Mouse (Mus musculus): ENCODE results near the gene Mpv17.

Mpv17 gene

DNA sequence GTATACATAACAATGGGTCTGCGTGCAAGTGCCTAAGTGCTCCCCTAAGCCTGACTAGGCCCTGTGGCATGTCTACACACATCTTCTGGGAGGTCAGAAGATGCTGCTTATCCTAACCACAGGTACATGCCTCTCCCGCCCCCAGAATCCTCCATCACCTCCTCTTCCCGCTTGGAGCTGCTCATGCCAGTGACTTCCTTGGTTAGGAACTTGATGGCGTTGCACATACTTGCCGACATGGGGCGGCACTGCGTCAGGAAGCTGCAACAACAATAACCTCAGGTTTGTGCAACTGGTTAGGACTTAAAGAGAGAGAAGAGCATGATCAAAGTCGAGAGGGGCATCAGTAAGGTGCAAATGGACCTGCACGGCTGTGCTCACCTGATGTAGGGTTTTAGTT is 36.1 kb upstream of the Mpv17 start:
- in situ Hi-C loops (cut with MboI; ENCODE audit: low pct_unique_long_range_greater_than_20kb in 1 of 2, low sequenced_read_pairs in 2 of 2, unreplicated experiment in 1 of 2), result no loop called here

DNA sequence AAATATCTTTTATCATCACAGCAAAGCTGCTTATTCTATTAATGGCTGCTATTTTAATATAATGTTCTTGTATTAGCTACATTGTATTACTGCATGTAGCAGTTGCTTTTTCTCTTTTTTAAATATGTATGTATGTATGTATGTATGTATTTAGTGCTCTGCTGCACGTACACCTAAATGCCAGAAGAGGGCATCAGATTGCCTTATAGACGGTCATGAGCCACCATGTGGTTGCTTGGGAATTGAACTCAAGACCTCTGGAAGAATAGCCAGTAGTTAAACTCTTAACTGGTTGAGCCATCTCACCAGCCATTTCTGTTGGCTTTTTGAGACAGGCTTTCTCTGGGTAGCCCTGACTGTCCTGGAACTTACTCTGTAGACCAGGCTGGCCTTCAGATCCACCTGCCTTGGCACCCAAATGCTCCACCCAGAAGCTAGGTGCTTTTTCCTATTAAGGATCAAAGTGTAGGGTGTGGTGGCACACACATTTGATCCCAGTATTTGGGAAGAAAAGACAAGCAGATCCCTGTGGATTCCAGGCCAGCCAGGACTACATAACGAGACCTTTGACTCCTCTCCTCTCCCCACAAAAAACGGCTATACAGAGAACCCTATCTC is 34.3 kb upstream of the Mpv17 start:
- in situ Hi-C loops (cut with MboI; ENCODE audit: low pct_unique_long_range_greater_than_20kb in 1 of 2, low sequenced_read_pairs in 2 of 2, unreplicated experiment in 1 of 2), result no loop called here

DNA sequence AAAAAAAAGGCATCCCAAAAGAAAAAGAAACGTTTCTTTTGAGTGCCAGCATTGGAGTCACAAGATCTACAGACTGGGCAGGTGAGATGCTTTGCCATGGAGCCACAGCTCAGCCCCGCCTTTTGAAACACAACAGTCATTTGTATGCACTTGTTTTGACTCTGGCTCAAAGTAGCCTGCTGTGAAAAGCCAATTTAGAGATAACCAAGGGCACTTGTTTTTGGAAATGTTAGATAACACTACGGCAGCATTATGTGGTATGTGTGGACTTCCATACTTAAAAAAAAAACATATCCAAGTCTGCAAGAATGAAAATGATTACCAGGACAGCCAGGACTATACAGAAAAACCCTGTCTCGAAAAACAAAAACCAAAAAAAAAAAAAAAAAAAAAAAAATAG is 29.6 kb upstream of the Mpv17 start:
- in situ Hi-C loops (cut with MboI; ENCODE audit: low pct_unique_long_range_greater_than_20kb in 1 of 2, low sequenced_read_pairs in 2 of 2, unreplicated experiment in 1 of 2), result no loop called here

DNA sequence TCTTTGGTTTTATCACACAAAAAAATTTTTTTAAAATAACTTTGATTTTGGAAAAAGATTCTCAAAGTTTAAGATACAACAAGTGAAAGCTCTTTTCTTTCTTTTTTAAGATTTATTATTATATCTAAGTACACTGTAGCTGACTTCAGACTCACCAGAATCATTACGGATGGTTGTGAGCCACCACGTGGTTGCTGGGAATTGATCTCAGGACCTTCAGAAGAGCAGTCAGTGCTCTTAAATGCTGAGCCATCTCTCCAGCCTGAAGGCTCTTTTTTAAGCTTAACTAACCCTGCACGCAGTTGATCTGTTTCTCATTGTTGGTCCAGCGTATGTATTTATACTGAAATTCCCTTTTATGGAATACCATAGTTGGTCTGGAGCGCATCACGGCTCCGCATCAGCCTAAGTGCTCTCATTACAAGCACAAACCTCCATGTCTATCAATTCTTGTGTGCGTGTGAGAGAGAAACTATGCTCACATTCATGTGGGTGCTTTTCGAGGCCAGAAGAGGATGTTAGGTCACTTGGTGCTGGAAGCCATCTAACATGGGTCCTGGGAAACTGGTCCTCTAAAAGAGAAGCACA is 27.2 kb upstream of the Mpv17 start:
- in situ Hi-C loops (cut with MboI; ENCODE audit: low pct_unique_long_range_greater_than_20kb in 1 of 2, low sequenced_read_pairs in 2 of 2, unreplicated experiment in 1 of 2), result no loop called here

DNA sequence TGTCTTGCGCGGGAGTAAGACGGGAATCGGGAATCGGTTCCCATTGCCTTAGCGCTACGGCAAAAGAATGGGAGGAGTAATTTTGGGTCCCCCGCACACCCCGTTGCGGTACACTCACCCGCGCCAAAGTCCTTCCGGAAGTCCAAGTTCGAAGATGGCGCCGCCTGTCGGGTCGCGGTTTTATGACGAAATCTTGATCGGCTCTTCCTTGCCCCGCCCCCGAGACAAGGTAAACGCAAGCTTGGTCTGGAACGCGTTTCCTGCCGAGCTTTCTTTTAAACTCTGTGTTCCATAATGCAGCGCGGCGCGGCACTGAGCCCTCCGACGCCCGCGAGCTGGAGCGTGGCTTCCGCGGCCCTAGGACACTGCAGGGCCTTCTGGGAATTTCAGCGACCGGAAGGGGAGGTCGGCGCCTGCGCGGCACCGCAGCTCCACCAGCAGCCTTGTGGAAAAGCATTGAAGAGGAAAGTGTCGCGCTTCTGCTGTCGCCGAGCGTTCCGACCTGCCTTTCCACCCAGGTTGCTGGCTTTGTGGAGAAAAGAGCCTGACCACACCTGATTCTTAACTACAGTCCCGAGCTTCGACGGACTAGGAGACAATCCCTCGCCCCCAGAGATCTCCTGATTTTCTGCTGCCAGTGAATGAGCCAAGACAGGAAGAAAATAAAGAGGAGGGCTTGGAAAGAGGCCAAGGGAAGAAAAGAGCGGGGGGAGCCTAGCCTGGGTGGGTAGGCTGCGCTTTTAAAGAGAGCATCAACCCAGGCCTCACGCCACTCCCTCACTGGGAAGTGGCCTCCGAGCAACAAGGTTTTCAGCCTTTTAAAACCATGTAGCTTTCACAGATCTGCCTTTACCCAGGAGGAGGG is 25.9 kb upstream of the Mpv17 start, which contains the start of the genes Gm29609 and Gtf3c2:
Gene Gm29609, minus strand, starts transcription at position 146 of the 865 bp plus-strand sequence.
Gene Gtf3c2, minus strand, starts transcription at position 379 of the 865 bp plus-strand sequence.
- in situ Hi-C loops (cut with MboI; ENCODE audit: low pct_unique_long_range_greater_than_20kb in 1 of 2, low sequenced_read_pairs in 2 of 2, unreplicated experiment in 1 of 2), result no loop called here

DNA sequence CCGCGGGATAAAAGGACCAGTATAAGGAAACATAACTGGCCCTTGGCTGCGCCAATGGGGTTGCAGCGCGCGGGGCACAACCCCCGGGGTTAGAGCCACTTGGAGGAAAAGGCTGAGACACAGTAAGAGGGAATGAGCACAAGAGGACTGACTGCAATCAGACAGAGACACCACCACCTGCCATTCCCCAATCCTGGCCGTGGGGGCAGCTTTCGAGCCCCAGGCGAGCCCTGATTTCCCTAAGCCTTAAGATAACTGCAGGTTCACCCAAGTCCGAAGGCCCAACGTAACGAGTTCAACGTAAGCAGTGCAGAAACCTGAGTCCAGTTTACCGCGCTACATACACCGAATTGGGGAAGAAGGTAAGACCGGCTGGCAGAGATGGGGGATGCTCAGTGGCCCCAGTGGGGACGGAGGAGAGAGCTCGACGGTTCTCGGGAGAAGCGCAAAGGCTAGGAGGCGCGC is 25.3 kb upstream of the Mpv17 start:
- in situ Hi-C loops (cut with MboI; ENCODE audit: low pct_unique_long_range_greater_than_20kb in 1 of 2, low sequenced_read_pairs in 2 of 2, unreplicated experiment in 1 of 2), result no loop called here

DNA sequence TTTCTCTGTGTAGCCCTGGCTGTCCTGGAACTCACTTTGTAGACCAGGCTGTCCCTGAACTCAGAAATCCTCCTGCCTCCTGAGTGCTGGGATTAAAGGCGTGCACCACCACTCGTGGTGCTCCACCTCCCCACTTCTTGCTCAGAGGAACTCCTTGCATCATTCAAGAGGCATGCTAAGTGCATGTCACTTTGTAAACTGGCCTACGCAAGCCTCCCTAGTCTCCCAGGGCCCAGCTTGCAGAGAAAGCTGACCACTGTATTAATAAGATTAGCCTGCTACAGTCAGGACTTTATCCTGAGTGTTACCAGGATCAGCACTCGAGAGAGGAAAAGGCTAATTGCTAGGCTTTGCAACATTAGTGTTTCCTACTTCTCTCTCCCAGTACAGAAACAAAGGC is 14.6 kb upstream of the Mpv17 start:
- in situ Hi-C loops (cut with MboI; ENCODE audit: low pct_unique_long_range_greater_than_20kb in 1 of 2, low sequenced_read_pairs in 2 of 2, unreplicated experiment in 1 of 2), result no loop called here

DNA sequence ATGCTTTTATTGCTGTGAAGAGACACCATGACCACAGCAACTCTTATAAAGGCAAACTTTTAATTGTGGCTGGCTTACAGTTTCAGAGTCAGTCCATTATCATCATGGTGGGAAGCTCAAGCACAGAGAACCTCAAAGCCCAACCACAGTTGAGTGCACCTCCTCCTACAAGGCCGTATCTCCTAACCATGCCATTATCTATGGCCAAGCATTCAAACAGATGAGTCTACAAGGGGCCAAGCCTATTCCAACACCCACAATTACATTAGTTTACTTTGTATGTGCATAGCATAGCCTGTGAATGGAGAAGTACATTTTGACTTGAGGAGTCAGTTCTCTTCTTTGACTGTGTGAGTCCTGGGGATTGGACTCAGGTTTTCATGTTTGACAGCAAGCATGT is 10.8 kb upstream of the Mpv17 start:
- in situ Hi-C loops (cut with MboI; ENCODE audit: low pct_unique_long_range_greater_than_20kb in 1 of 2, low sequenced_read_pairs in 2 of 2, unreplicated experiment in 1 of 2), result no loop called here

DNA sequence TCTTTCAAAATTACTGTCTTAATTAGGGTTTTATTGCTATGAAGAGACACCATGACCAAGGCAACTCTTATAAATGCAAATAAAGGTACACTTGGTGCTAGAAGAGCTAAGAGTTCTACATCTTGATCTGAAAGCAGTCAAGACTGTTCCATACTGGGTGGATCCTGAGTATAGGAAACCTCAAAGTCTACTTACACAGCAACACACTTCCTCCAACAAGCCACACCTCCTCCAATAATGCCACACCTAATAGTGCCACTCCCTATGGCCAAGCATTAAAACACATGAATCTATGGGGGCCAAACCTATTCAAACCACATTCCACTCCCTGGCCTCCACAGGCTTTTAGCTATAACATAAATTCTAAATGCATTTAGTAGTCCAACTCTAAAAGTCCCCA is 8.4 kb upstream of the Mpv17 start:
- in situ Hi-C loops (cut with MboI; ENCODE audit: low pct_unique_long_range_greater_than_20kb in 1 of 2, low sequenced_read_pairs in 2 of 2, unreplicated experiment in 1 of 2), result no loop called here

DNA sequence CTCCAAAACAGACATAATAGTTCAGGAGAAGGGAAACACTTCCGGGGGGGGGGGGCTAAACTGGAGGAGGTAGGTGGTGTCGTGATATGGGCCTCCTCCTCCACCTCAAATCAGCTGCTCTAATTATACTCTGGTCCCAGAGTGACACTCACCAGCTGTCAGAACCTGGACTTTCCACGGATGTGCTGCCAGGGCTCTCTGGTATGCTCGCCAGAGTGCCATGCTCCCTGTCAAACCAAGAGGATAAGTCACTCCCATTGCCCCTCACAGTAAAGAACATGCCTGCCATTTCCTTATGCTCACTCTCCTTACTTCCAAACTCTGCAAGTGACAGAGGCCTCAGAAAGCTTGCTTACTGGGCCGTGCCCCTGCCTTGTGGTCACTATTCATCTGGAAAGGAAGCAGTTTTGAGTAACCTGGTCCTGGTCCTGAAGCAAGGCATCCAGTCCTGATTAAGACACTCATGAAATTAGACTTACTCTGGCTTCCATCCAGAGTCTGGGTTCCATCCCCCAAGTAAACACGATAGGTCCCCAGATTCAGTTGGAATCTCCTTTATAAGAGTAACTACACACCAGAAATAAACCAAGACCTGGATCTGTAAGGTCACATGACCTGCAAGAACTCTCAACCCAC is 417 bp downstream of the Mpv17 start:
- in situ Hi-C loops (cut with MboI; ENCODE audit: low pct_unique_long_range_greater_than_20kb in 1 of 2, low sequenced_read_pairs in 2 of 2, unreplicated experiment in 1 of 2), result no loop called here

DNA sequence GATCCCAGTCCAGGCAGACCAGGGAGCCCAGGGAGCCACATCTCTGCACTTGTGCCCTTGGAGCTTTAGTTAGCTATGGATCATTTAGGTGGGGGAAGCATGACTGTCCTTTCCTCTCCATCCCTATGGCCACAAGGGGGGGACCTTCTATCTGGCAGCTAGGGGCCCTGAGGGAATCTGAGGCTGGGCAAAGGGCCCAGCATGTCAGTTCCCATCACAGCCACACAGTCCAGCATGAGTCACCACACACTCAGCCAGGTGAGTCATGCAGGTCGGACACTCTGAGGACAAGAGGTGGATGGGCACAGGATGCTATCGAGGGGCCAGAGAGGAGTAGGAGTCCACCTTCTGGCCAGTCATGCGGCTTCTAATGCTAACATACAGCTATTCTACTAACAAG is 2.3 kb downstream of the Mpv17 start:
- in situ Hi-C loops (cut with MboI; ENCODE audit: low pct_unique_long_range_greater_than_20kb in 1 of 2, low sequenced_read_pairs in 2 of 2, unreplicated experiment in 1 of 2), result no loop called here

DNA sequence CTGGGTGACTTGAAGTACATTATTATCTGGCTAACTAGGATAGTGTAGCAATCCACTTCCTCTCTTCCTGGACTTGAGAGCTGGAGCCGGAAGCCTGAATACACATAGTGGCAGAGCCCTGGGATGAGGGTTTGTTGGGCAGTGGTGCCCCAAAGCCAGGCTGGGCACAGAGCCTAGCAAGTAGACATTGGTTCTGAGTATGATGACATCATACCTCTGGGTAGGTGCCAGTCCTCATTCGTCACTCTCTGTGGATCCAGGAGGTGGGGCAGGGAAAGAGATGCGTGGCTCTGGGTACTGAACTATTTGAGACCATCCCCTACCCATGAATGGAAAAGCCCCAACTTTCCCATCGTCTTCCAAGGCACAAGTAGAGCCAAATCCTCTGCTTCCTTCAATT is 4.3 kb downstream of the Mpv17 start:
- in situ Hi-C loops (cut with MboI; ENCODE audit: low pct_unique_long_range_greater_than_20kb in 1 of 2, low sequenced_read_pairs in 2 of 2, unreplicated experiment in 1 of 2), result no loop called here

DNA sequence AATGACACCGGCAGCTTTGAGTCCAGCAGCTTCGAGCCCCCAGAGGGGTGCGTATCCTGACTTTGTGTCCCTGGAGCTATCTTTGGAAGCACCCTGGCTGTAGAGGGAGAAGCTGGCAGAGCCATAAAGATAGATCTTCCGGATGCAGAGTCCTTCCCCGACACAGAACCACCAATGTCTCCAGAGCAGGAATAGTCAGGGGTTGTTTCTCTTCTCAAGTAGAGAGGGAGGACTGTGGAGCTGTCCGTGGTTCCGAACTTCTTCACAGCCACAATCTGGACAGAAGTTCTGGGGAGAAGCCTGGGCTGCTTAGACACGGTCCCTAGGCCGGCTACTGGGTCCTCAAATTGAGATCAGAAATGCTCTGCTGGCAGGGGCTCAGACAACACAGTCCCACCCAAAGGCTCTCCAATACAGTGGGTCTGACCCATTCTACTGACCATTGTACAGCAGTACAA is 15.1 kb downstream of the Mpv17 start:
- in situ Hi-C loops (cut with MboI; ENCODE audit: low pct_unique_long_range_greater_than_20kb in 1 of 2, low sequenced_read_pairs in 2 of 2, unreplicated experiment in 1 of 2), result no loop called here

DNA sequence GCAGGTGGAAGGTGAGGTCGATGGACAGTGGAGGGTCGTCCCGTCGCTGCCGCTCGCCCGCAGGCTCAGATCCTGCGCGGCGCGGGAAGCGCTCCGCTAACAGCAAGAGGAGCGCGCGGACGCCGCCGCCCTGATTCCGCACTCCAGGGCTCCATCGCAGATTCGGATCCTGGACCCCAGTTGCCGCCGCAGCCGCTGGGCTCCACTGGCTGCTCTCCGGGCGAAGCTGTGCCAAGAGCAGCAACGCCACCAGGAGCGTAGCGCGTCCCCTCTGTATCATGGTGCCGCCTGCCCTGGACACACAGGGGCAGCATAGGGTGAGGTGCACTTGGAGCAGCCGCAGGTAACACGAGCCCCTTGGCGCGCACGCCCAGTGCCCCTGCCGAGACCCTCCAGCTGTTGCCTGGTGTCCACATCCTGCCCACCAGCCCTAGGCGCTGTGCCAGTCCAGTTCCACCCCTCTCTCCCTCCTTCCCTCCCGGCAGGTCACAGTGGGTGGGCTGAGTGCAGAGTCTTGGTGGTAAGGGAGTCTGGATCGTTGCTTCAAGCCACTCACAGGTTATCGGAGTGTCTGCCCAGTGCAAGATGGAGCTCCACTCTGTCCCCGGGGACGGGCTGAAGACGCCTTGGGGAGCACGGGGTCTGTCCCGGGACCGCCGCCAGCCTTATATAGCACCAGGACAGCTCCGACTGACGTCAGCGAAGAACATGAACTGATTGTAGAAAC is 15.6 kb downstream of the Mpv17 start, which contains the start of gene Ucn:
Gene Ucn, minus strand, starts transcription at position 589 of the 727 bp plus-strand sequence.
- in situ Hi-C loops (cut with MboI; ENCODE audit: low pct_unique_long_range_greater_than_20kb in 1 of 2, low sequenced_read_pairs in 2 of 2, unreplicated experiment in 1 of 2), result no loop called here

DNA sequence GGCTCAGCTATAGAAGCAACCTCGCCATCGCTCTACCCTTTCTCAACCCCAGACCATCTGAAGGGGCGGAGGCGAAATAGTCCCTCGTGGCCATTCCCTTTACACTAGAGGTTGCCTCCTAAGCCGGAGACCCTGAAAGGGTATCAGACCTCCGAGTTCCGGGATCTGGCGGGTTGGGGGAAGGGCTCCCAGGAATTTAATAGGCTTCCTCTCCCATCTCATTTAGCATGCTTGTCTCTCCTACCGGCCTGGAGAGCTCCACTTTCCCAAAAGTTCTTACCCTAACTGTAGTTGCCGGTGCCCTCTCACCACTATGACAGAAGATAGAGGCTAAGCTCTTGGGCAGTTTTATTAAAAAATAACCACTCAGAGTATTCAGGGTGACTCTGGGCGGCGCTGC is 16.4 kb downstream of the Mpv17 start:
- in situ Hi-C loops (cut with MboI; ENCODE audit: low pct_unique_long_range_greater_than_20kb in 1 of 2, low sequenced_read_pairs in 2 of 2, unreplicated experiment in 1 of 2), result no loop called here

DNA sequence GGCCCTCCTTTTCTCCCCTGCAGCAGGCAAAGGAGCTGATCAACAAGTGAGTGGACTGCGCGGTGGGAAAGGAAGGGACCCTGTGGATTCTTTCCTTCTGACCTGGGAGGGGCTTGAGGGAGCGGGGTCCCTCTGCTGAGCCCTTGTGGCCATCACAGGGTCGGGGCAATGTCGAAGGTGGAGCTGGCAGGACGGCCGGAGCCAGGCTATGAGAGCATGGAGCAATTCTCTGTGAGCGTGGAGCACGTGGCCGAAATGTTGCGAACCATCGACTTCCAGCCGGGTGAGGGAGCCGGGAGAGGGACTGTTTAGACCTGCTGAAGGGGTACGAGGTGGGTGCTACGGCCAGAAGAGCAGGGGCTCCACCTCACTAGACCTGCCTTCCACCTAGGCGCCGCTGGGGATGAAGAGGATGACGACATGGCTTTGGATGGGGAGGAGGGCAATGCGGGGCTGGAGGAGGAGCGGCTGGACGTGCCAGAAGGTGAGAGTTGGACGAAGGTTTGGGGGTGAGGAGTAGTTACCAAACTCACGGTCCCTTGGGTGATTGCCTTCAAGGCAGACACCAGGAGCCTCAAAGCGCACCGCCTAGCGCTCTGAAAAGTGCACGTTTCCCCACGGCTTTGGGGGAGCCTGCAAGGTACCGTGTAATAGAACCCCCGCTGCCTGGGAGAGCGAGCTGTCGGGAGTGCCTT is 17.2 kb downstream of the Mpv17 start:
- in situ Hi-C loops (cut with MboI; ENCODE audit: low pct_unique_long_range_greater_than_20kb in 1 of 2, low sequenced_read_pairs in 2 of 2, unreplicated experiment in 1 of 2), result no loop called here

DNA sequence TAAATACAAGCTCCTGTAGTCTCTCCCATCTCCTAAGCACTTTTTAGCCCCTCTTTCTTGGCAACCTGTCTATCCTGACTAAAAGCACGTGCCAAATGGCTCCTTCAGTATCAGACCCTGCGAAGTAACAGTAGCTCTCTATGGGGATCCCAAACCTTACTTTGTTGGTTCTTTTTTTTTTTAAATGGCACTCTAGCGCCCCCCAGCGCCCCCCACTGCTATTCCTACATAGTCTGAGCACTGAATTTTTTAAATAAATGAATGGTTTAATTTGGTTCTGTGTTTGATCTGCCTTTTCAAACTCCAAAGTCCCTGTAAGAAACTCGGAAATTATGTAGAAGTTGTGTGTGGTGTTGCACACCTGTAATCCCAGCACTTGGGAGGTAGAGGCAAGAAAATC is 28.0 kb downstream of the Mpv17 start:
- in situ Hi-C loops (cut with MboI; ENCODE audit: low pct_unique_long_range_greater_than_20kb in 1 of 2, low sequenced_read_pairs in 2 of 2, unreplicated experiment in 1 of 2), result no loop called here

DNA sequence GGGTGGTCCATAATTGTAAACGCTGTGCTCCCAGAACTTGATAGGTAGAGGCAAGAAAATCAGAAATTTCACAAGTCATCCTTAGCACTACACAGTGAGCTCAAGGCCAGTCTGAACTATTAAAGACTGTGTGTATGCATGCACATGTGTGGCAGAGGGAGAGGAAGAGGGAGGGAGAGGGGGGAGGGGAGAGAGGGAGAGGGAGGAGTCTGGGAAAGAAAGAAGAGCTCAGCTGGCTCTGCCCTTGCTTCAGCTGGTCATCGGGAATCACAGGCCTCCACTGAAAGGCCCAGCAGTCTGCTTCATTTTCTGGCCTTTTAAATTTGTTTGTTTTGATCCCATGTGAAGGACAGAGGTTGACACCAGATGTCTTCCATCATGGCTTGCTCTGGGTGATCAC is 30.6 kb downstream of the Mpv17 start:
- in situ Hi-C loops (cut with MboI; ENCODE audit: low pct_unique_long_range_greater_than_20kb in 1 of 2, low sequenced_read_pairs in 2 of 2, unreplicated experiment in 1 of 2), result no loop called here

Measured in mouse embryonic stem cell (cell line).